Mouse (Mus musculus) forelimb bud, embryonic 11.5 days (tissue): ENCODE results near the gene Anks1.
A peak's percentile ranks its signal among the peaks of the same experiment; 100 is the strongest.
"Not testable (repeated sequence)": the region's sequence is repeated elsewhere in the genome, so short reads cannot be mapped to it uniquely, and the experiment has no call there.

Source experiments
- DNase-seq: peaks from one replicate; pipeline ENCODE4 v3.0.0-alpha.2; 2012; ENCODE audit warnings: low read depth, low spot score

The Anks1 gene

DNA sequence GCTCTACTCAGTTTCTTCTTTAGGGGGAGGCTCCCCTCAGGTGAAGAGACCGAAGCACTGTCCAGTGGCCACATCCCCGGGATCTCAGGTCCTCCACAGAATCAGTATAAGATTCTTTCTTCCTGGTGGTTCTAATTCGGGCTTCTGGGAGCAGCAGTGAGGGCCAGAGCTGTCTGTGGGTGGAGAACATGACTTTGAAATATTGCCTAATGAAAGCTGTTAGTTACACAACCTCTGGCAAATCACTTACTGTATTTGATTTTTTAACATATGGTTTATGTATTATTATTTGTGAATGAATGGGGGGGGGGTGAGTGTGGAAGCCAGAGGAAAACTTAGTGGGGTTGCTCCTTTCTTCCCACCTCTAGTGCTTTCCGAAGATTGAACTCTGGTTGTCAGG is 22.7 kb downstream of the Anks1 start:
- no peak for DNase-seq

DNA sequence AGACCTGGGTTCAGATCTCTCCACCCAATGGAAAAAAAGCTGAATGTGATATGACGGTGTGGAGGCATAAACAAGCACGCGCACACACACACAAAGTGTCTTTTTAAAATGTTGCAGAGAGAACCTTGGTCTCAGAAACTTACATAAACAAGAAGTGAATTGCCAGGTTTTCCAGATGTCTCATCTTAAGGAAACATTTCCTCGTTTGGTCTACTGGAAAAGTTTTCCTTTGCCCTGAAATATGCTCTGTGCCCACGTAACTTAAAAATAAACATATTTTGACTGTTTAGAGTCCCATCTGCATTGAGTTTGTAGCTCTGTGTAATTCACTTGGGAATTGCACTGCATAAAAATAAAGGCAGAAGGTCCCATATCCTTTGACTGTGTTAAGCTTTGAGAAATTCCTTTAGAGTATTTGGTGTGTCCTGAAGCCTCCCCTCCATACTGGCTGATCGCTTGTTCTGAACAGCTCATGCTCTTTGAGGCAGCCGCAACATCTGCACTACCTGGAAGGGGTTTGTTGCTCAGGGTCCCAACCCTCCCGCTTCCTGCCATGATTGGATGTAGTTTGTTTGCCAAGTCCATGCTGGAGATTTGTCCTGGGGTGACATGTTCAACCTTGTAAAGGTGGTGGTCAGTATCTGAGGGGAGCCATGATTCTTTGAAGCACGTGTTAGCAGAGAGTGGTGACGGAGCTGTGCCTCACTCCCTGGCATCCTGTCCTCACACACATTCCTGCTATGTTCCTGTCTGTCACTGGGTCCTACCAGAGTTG is 25.2 kb downstream of the Anks1 start:
- DNase-seq: no peak

DNA sequence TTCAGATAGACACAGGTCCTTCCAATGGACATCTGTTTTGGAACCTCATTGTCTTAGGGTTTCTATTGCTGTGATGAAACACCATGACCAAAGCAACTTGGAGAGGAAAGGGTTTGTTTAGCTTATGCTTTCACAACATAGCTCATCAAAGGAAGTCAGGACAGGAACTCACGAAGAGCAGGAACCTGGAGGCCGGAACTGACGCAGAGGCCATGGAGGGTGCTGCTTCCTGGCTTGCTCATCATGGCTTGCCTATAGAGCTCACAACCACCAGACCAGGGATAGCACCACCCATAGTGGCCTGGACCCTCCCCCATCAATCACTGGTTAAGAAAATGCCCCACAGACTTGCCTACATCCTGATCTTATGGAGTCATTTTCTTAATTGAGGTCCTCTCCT is 26.0 kb downstream of the Anks1 start:
- DNase-seq: no peak

DNA sequence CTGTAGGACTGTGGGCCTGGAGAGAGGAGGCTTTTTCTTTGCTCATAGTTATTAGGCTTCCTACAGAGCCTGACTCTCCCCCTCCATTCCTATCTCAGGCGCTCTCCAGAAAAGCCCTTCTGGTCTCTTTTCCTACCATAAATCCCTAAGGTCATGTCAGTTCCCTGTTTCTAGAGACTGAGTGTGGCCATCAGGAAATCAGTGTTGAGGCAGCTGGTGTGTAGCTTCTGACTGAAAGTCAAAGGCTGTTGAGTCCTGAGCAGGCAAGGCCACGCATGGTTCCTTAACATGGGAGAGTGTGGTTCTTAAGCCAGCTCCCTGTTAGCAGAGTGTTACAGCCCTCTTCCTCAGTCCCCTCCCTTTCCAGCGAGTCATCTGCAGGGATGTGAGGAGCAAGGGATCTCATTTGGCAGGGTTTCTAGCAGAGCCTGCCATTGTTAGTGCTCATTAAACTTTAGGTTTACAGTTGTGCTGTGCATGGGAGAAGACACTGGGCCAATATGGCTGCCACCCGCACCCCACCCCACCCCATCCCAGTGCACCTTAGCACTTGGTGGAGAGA is 28.0 kb downstream of the Anks1 start:
- DNase-seq: no peak

DNA sequence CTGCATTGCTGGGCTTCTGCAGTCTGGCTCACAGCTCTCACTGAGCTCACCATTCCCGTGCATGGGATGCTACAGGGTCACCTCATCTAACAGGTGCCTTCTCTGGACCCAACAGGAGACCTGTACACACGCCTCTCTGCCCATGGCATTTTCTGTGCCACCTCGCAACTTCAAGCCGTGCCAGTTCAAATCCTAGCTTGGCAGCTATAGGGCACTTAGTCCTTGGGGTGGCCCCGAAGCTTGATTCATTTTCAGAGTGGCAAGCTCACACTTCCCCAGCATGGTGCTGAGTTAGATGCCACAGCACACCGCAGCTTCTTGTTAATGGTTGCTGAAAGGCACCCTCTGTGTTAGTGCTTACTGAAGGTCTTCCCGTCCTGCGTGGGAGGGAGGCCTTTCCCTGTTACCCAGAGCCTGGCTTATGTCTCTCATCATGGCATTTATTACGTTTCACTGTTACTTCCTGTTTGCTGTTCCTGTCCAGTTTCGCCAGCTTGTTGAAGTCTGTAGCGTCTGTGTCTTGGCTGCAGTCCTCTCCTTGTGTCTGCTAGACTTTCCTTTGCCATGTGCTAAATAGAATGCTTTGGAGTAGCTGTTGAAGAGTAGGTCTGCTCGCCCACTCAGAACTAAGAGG is 29.1 kb downstream of the Anks1 start:
- peak; percentile 40 for DNase-seq

DNA sequence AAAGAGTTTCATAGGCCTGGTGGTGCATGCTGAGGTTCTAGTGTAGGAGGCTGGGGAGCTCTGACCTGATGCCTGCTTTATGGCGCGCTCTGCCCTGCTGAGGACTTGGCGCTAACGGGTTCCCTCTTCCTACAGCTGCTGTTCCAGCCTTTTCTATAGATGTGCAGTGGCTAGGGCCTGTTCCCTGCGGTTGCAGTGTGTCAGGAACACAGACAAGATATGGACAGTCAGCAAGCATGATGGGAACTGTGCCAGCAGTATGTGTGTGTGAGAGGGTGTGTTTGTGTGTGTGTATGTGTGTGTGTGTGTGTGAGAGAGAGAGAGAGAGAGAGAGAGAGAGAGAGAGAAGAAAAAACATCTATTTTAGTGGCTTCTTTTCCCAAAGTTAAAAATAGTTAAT is 29.9 kb downstream of the Anks1 start:
- no peak for DNase-seq

DNA sequence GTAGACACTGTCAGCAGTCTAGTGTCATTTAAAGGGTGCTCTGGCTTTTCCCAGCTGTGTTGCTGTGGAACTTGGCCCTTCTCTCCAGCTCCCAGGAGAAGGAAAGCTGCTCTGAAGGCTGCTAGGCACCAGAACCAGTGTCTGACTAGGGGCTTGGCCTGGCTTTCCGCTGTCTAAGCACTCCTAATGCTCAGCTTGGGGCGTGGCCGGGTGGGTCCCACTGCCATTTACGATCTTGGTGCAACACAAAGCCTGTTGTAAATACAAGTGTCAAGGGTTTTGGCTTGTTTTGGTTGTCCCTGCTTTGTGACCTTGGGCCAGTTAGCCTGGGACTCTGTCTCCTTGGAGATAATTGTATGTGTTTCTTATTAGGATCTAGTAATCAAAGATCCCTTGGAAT is 31.2 kb downstream of the Anks1 start:
- DNase-seq: no peak

DNA sequence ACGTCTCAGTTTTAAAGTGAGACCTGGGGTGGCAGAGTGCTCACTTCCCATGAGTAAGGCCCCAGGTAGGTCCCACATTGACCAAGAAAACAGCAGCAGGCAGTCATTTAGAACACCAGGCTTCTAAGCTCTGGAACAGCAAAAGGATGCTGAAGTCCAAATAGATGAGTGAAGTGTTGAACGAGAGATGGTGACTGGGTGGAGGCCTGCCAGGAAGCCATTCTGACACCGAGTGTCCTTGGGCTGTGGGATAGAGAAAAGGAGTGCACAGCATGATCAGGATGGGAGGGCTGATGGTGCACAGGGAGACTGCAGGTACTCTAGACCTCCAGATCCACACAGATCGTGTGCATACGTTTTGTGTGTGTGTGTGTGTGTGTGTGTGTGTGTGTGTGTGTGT is 32.1 kb downstream of the Anks1 start:
- DNase-seq: no peak

DNA sequence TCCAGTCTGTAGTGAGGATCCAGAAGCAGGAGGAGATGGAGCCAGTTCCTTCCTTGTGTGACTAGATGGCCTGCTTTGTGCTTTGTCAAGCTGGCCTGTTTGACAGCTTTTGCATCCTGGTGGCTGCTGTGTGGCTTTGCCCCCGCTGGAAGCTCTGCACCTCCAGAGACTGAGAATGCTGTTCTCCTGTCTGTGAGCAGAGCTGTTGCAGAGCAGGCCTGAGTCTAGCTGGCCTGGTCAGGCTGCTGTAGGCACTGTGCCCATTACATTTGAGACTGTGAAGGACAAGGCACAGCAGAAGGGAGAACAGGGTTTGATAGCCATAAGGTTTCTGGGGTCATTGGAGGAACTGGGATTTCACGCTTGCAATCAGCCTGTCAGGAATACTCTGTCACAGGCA is 32.6 kb downstream of the Anks1 start:
- no peak for DNase-seq

DNA sequence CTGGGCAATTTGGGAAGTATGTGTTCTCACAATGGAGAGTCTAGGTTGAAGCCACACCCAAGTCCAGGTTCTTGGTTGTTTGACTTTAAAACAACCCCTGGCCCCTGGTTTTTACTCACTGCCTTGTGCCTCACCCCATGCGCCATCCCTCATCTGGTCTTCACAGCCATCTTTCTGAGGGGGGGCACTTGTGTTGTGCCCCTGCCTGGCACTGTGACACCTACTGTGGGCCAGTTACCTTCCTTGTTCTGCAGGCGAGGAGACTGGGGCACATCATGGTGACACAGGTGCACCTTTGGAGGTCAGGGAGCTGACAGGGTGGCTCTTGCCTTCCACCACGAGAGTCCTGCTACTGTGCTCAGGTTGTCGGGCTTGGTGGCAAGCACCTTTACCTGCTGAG is 33.0 kb downstream of the Anks1 start:
- DNase-seq: no peak

DNA sequence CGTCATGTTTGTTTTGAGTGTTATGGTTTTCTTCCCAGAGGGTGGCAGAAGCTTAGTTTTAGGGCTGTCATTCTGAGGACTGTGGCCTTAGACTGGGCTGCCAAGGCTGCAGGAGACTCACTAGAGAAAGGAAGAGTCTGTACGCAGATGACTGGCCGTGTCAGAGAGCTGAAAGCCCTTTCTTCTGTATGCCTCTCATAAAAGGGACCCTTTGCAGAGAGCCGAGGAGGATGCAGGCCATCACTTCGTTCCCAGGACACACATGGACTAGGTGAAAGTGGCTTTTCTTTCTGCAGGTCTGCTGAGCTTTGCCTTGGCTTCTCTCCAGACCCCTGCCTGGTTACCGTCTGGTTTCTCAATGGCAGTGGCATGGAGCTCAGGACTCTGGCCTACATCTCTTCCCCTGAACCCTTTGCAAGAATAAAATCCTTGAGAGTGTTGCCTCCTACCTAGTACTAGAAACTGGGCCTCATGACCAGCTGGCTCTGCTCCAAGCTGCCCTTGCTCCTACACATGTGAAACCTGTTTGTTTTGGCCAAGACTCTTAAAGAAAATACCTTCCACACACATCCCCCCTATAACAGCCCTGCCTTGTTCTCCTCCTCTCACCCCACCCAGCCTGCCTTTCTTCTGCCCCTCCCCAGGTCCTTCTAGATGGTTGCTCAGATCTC is 36.6 kb downstream of the Anks1 start:
- no peak for DNase-seq

DNA sequence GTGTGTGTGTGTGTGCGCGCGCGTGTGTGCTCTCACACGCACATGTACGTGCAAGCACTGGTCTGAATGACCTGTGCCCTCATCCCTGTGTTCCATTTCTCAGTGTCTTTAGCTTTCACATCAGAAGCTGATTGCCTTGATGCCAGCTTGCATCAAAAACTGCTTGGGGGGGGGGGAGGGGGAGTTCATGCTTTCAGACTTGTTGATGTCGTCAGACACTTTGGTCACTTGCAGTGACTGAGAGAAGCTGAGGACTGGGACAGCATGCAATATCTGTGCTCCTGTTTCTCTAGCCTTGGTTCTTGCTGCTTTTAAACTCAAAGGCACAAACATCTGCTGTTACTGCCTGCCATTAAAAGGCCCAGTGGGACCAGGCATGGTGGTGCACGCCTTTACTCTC is 37.3 kb downstream of the Anks1 start:
- DNase-seq: no peak

DNA sequence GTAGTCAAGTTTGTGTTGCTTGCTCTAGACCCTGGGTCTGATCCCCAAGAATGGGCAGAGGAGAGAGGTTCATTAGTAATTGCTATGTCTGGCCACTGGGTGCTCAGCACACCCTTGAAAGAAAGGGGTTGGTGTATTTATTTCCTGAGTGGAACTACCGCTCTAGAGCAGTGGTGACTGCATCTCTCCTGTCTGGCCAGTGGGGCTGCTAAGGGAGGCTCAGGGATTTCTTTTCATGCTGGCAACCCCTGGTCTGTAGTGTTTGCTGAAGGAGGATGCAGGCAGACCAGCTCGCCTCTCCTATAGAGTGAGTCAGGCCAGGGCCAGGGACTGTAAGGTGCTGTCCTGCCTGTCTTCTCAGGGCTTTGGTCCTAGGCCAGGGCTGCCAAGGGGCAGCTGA is 38.0 kb downstream of the Anks1 start:
- no peak for DNase-seq

DNA sequence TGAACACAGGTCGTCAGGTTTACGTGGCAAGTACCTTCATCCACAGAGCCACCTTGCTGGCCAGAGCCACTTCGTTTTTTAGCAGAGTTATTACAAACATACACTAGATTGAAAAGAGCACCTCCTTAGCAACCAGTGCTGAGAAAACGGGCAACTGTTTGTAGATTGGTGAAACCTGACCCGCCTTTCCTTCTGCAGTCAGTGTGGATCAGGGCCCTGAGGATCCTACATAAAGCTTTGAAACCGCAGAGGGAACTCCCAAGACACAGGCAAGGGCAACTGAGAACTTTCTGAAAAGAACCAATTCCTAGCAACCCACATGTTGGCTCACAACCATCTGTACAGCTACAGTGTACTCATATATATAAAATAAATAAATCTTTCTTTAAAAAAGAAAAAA is 44.0 kb downstream of the Anks1 start:
- DNase-seq: no peak

DNA sequence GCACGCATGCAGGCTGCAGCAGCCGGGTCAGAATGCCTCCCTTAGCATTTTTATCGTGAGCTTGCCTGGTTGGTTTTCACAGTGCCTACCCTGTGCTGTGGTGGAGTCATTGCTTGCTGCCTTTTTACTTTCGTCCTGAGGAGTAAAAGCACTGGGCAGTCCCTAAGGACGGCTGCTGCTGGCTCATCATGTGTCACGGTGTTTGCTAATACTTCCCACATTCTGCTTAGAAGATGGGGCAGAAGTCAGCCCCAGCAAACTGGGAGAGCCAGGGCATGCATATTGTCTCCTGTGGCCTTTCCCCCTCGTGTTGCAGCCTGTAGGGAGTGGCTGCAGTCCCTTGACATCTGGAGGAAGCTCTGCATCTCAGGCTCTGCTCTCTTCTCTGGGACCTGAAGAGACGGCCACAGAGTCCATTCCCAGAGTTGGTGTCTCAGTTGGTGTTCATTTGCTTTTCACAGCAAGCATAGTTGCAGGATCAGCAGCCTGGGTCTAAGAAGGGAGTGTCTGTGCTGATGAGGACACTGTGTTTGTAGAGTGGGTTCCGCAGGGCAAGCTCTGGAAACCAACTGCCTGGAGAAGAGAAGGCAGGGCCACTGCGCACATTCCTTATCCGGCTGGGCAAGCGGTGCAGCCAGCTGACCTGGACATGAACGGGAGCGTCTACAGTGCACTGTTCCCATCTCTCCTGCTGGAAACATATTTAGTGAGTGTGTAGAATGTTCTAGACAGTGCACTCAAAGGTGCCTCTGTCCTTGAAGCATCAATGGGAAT is 45.7 kb downstream of the Anks1 start:
- no peak for DNase-seq

DNA sequence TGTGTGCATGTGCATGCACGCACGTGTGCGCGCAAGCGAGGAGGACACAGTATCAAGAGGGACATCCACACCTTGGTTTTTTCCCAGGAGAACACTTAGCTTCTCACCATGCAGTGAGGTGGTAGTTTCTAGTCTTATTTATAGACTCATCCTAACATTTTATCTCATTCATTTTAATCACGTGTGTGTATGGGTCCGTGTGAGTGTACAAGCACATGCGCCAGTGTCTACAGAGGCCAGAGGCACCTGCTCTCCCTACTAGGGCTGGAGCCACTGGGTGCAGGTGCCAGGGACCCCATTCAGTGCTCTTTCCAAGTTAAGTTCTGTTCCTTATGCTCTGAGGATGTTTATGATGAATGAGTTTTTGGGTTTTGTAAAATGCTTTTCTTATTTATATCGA is 48.5 kb downstream of the Anks1 start:
- DNase-seq: no peak

DNA sequence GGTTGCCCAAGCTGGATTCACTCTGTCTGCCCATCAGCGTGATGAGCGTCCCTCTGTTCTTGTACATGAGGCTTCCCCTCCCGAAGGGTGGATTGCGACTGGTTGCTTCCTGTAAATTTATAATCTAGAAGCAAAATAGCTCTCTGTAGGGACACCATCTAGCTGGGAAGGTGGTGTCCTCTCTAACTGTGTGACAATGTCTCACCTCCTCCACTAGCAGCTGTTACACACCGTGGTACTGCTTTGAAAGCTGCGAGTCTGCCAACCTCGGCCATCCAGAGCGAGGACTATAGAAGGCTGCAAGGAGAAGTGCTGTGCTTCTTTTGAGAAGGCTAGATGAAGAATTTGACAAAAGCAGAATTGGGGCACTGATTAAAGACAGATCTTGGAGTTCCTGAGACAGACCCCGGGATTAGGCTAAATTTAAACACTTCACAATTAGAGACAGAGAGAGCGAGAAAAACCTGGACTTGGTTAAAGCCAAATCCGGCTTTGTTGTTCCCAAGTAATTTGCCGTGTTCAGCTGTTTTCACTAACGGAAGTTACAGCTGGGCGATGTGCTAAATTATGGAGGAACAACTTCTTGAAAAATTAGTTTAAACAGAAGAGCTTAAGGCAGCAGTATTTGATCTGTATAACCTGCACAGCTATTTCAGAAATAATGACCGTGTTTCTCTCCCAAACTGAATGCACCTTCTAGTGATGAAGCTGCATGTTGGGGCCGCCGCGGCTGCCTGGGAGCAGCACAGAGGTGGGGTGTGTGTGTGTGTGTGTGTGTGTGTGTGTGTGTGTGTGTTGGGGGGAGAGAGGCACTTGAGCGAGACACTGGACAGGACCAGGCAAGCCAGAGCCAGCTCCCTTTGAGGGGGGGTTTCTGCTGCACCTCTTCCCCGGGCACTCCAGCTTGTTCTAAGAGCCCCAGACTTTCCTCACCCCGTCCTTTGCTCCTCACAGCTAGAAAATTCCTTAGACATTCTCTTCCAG is 51.3 kb downstream of the Anks1 start:
- DNase-seq: peak; percentile 52

DNA sequence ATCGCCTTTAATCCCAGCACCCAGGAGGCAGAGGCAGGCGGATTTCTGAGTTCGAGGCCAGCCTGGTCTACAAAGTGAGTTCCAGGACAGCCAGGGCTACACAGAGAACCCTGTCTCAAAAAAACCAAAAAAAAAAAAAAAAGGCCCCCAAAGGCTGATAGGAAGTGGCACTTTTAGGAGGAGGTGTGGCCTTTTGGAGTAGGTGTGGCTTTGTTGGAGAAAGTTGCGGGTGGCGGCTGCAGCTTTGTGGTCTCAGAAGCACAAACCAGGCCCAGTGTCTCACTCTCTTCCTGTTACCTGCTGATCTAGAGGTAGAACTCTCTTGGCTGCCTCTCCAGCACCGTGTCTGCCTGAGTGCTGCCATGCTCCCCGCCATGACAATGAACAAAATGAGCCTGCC is 54.0 kb downstream of the Anks1 start:
- DNase-seq: not testable (repeated sequence)

DNA sequence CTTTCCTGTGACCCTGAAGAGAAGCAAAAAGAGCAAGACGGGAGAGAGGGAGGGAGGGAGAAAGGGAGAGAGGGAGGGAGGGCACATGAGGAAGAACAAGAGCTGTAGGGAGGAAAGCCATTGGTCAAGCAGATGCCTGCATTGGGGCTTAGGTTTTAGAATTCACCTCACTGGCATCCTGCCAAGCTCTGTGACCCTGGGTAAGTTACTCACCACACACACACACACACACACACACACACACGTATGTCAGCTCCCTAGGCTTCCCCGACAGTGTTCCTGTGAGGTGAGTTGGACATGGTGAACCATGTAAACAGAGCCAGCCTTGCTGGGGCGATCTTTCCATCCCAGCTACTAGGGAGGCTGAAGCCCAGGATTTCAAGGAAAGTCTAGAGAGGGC is 55.5 kb downstream of the Anks1 start:
- peak; percentile 16 for DNase-seq

DNA sequence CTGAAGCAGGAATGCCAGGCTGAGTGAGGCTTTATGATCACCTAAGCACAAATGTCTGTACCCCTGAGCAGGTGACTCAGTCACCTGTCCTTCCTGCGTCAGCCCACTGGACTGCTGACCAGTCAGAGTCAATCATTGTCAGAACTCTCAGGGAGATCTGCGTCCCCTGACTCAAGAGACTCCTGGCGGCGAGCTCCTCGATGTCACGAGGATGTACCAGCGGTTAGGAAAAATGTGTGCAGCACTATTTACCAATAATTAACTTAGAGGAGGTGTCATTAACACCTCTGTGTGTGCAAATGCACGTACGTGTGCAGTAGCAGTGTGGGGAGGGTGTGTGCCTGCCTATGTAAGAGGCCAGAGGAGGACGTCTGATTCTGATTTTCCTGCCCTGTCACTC is 56.2 kb downstream of the Anks1 start:
- DNase-seq: no peak

DNA sequence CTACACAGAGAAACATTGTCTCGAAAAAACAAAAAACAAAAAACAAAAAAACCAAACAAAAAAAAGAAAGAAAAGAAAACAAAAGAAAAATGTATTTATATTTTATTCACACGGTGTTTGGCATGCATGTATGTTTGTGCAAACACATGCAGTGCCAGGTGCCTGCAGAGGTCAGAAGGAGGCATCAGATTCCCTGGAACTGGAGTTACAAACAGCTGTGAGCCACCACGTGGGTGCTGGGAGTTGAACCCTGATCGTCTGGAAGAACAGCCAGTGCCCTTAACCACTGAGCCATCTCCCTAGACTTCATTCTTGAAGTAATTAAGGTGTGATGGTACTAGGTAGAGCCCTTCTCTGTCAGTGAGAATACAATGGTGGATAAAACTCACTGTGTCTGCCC is 57.0 kb downstream of the Anks1 start:
- DNase-seq: no peak
